Mouse (Mus musculus) T-cell, adult 2 months (primary cell): Measurements from ENCODE around the gene Stim1.

ENCODE experiments used
- DNase-seq: peaks from one replicate; pipeline ENCODE4 v3.0.0; 2022; ENCODE audit warnings: low spot score

Stim1 gene

DNA sequence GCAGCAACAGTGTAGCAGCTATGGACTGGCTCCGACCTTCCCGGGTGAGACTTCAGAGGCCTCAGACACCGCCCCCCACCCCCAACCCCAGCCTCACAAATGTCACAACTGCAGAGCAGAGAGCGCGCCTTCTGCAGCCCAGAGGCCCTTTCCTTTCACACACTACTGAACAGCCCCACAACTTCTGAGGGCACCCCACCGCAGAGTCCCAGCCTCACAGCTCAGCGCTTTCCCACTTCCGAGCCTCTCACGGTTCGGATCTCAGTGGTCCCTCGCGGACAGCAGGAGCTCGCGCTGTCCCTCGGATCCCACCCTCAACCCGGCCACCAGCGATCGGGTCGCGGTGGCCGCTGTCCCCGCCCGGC, 18.1 kb upstream of the Stim1 start:
- DNase-seq = peak; percentile 80

DNA sequence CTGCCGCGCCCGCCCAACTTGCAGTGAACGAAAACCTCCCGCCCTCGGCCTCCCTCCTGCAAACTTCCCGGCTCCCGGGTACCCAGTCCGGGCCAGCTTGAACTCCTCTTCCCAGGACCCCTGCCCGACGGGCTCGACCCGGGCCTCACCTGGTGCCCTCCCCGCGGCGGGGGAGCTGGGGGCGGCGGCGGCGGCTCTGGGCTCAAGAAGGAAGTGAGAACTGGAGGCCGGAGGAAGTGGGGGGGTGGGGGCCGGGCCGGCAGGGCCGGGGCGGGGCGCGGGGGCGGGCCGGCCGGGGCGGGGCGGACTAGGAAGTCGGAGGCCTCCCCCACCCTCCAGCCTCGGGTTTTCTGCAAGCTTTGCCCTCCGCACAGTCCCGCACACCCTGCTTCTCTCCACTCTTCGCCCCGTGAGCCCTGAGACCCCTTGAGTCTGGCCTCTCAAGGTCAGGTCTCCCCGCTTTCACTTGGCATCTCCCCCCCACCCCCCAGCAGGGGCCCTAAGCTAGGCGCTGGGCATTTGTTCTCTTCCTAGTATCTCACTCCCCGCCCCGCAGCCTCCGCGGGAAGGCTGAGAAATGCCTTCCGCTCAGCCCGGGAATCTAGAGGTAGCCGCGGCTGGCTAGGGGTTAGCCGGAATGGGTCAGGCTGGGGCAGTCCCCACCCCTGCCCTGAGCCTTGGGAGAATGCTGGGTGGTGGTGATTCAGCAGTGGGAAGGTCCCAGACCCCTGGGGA, 17.5 kb upstream of the Stim1 start:
- peak; percentile 70 for DNase-seq

DNA sequence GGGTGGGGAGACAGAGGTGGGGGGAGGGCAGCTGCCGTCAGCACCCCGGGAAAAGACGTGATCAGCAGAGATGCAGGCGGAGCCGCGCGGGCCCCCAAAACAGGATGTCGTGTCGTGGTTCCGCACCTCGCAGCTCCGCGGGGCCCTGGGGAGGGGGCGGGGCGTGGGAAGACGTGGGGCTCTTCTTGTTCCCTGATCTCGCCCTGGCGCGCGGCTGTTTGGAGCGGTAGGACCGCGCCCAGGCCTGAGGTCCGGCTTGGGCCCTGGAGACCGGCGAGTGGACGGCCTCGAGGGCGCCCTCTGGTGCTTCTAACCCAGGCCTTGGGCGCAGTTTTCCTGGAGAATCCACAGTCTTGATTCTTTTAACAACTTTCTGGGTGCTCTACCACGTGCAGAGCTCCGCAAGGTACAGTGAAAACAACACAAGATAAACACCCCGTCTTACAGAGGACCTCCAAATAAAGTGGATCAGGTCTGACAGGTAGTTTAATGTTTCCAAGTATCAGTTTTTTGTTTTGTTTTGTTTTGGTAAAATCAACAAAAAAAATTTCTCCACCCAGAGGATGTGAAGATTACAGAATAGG, 16.9 kb upstream of the Stim1 start:
- DNase-seq = peak; percentile 97

DNA sequence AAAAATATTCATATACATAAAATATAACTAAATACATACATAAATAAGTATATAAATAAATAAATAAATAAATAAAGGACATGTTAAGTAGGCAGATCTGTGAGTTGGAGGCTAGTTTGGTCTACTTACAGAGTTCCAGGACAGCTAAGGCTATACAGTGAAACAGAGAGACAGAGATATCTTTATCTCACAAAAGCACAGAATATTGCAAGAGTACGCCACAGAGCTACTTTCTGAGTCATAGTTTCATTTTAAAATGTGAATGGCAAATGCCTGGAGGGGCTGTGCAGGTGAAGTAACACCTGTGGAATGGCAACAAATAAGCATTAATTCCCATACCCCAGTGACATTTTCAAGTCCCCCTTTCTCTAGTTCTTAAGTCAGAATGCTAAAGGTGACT, 14.0 kb upstream of the Stim1 start:
- DNase-seq = no peak

DNA sequence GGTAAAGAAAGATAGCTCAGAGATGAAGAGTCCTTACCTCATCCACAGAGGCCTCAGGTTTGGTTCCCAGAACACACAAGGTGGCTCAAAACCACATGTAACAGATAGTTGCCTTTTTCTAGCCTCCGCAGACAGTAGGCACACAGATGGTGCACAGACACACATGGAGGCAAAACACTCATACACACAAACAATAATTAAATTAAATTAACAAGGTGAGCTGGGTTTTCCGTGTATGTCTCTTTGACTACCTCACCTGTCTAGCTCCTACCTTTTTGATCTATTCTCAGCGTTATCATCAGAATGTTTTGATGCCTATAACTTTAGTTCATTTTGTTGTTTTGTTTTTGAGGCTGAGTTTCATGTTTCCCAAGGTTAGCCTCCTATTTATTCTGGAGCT, 11.7 kb upstream of the Stim1 start, which contains the start of gene Rhog:
Gene Rhog, minus strand, starts transcription at position 101 of the 400 bp plus-strand sequence.
- no peak for DNase-seq

DNA sequence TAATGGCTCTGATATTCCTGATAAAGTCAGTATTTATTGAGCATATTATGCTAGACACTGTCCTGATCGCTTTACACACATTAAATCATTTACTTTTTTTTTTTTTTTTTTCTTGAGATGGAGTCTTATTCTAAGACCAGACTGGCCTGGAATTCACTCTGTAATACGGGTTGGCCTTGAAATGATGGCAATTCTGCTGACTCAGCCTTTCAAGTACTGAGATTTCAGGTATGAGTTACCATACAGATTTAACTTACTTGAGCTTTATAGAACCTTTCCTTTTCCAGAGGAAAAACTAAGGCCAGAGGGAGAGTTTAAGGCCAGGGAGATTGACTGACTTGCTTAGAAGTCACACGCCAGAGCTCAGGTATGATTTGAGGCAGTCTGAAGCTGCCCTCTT, 11.0 kb upstream of the Stim1 start:
- no peak for DNase-seq

DNA sequence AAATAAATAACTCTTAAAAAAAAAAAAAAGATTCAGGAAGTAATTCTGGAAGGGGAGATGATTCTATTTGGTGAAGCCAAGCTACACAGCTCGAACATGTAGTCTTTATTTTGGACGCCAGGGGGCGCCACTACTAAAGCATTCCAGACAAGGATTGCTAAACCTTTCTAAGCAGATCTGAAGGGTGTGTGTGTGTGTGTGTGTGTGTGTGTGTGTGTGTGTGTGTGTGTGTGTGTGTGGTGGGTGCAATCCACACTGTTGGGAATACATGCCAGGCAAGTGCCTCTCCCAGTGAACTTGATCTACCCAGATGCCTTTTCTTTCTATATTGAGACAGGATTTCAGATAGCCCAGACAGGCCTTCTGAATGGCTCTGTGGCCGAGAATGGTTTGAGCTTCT, 9.4 kb upstream of the Stim1 start:
- DNase-seq = peak; percentile 79

DNA sequence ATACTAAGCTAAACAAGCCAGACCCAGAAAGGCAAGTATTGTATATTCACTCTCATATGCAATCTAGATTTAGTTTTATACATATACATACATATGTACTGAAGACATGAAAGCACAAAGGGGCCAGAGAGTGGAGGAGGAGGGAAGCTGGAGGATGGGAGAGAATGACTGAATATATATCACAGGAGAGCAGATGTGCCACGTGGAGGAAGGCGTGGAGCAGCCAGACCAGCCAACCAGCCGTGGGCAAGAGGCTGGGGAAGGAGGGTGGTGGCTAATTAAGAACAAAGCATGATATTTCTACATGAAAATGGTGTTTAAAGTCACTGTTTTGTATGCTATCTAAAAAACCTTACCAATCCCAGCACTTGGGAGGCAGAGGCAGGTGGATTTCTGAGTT, 8.9 kb upstream of the Stim1 start:
- DNase-seq = no peak

DNA sequence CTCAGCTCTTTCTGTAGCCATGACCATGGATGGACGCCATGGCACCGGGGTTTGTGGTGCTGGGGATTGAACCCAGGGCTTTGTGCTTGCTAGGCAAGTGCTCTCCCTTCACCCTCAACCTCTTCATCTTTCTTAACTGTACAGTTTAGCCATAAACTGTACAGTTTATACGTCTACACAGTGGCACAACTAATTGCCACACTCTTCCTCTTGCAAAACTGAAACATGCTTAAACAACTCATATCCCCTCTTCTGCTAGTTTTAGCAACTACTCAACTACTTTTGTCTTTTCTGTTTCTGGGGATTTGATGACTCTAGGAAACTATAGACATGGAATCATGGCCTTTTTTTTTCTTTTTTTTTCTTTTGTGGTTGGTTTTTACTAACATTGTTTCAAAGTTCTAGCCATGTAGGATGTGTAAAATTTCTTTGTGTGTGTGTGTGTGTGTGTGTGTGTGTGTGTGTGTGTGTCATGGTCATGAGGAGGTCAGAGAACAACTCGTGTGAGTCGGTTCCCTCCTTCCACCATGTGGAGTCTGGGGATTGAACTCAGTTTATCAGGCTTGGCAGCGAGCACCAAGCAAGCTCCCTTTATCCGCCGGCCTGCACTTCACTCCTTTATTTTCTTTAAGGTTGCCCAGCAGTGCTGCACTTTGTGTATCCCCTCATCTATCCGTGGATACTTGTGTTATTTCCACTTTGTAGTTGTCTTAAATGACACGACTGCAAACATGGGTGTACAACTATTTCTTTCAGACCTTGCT, 7.7 kb upstream of the Stim1 start:
- DNase-seq = no peak

DNA sequence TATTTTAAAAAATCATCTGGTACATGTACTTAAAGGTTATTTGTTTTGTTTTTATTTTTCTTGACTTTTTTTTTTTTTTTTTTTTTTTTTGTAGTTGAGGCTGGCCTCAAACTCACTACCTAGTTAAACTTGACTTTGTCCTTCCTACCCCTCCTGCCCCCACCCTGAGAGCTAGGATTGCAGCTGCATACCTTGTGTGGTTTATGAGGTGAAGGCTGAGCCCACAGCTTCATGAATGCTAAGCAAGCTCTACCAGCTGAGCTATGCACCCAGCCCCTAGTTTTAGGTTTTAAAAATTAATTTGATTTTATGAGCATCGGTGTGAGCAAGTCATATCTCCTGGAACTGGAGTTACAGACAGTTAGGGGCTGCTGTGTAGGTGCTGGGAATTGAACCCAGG, 7.1 kb upstream of the Stim1 start:
- peak; percentile 29 for DNase-seq

DNA sequence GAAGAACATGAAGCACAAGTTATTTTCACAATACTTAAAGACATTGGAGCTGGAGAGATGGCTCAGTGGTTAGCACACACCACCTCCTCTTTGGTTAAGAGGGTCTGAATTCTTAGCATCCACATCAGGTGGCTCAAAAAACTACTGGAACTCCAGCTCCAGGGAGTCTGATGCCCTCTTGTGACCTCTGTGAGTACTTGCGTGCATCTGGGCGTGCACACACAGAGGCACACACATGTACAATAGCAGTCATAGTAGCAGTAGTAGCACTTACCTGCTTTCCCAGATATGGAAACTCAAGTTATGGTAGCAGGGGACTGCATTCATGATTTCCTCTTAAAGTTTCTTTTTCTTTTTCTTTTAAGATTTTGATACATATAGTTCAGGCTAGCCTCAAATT, 4.6 kb upstream of the Stim1 start:
- no peak for DNase-seq

DNA sequence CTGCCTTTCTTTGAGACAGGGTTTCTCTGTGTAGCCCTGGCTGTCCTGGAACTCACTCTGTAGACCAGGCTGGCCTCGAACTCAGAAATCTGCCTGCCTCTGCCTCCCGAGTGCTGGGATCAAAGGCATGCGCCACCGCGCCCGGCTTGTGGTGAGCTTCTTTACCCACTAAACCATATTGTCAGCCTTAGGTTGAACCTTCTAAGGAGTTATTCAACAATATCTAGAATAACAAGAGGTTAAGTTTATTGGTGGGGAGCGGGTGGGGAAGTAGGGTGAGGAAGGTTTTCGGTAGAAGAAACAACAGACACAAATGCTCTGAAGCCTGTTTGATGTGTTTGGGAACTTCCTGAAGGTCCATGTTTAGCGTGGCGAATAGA, 1.6 kb upstream of the Stim1 start:
- DNase-seq = peak; percentile 66

DNA sequence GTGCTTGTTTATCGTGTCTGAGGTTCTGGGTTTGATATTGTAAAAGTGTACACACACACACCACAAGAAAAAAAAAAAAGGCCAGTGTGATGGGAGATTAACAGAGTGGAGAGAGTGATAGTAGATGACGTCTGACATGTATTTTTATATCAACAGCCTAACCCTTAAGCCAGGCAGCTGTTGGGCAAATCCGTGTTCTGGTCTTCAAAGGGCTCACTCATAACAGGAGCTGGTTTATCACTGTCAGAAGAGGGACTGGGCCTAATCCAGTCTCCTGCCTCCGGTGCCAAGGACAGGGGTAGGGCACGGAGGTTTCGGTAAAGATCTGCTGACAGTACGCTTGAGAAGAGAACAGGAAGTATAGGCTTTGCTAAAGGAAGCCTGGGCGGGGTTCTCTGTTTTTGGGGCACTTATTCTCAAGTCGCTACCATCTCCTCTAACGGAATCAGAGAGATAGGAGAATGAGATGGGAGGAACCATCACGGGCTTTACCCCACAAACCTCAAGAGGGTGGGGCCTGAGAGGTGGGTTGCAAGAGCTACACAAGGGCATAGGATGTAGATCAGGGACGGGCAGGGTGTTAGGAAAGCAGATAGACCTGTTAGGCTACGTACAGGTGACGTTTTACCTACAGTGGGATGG, 1.1 kb upstream of the Stim1 start:
- DNase-seq = peak; percentile 93

DNA sequence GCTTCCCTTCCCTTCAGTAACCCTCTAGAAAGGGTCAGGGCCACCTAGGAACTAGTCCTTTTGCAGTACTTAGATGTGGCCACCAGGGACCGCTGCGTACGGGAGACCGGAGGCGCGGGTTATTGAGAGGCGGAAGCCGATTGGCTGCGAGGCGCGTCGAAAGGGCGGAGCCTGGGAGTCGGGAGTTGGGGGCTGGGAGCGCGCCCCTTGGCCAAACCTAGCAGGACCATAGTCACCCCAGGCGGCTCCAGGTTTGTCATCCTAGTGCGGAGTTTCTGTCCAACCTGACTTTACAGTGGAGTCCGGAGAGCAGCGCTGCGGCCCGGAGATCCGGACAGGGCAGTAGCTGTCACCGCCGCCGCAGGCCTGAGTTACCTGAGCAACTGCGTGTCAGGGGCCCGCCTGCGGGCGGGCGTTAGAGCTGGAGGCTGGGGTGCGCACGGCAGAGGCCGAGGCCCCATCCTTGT, 460 bp upstream of the Stim1 start:
- peak; percentile 93 for DNase-seq

DNA sequence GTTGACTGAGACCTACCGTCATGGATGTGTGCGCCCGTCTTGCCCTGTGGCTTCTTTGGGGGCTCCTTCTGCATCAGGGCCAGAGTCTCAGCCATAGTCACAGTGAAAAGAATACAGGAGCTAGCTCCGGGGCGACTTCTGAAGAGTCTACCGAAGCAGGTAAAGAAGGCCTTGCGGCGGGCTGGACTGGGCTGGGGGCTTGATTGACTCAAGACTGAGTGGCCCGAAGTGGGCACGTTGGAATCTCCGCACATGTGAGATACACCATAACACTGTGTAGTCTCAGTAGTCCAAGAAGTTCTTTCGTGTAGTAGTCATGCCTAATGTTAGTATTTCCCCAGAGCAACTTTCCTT, 766 bp downstream of the Stim1 start:
- DNase-seq = no peak

DNA sequence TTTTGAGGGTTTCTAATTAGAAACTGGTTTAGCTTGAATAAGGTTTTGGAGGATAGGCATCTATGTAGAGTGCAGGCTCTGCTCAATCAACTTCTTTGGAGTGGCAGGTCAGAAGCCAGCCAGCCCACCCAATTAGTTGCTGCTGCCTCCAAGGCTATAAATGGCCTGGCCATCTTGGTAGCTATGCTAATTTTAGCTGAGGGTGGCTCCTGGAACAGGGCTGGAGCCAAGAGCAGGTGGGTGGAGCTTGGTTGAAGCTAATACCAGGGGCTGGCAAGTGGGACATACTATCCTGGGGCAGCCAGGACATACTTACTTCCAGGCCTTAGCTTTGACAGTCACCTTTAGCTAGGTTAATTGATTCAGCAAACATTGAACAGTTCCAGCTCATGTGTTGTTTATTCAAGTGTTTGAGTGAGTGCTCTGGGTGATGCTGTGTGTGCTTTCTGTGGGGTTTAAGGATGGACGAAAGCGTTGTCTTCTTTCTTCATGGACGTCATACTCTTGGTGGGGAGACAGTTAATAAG, 4.9 kb downstream of the Stim1 start:
- no peak for DNase-seq

DNA sequence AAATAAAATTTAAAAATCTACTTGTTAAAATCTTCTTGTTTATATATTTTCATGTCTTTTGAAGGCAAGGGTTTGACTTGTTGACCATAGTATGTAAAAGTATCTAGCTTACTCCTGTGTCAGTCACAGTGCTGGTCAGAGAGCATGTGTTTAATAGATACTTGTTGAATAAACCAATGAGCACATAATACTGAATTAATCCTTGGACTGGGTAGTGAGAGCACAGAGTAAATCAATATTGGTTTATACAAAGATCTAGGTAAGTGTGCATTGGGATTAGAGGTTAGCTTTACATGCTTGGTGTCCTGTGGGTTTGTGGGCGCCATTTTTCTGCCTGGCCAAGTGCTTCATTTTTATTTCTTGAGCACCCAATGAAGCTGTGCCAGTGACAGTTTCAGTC, 13.8 kb downstream of the Stim1 start:
- DNase-seq = no peak

DNA sequence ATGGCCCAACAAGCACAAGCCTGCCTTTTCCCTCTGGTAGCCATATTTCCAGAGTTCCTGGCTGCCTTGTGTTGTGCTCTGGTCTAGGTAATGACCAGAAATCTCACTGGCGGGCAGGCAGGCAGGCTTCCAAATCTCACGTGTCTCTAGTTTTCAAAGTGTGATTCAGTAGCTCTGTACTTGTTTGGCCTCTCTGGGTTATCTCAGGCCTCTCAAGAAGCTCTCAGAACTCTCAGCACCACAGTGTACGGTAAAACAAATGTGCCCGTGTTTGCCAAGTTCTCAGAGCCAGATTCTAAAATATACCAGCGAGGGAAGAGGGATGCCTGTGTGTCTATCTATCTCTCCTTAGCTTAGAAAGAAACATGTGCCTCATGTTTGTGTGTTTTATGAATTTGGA, 14.7 kb downstream of the Stim1 start:
- DNase-seq = no peak

DNA sequence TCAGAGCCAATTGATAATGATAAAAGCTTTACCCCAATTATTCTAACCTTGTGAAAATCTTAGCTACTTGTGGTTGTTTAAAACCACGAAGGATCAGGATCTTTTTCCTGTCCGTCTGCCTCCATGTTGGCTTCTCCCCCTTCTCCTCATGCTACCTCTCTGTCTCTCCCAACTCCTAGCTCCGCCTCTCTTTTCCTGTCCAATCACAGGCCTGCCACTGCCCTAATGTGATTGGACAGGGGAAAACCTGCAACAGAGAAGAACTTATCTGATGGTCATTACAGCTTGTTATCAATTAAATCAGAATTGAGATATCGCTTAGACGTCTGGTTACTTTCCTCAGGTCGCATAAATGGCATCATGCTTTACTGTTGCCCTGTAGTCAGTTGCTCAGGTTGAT, 21.9 kb downstream of the Stim1 start:
- DNase-seq = no peak

DNA sequence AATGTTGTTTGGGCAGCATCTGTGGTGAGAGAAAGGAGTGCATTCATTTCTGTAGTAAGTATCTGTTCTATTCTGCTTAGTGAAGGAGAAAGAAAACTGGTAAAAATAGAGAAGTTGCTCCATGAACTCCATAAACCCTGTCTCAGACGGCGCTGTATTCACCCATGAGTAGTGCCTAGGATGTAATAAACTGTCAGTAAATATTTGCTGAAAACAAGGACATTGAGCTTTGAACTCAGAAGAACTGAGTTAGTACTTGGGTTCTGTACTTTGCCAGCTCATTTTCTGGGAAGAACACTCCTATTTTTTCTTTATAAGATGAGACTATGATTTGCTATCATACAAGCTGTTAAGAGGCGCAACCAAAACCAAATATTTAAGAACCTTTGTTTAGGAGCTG, 24.6 kb downstream of the Stim1 start:
- no peak for DNase-seq

DNA sequence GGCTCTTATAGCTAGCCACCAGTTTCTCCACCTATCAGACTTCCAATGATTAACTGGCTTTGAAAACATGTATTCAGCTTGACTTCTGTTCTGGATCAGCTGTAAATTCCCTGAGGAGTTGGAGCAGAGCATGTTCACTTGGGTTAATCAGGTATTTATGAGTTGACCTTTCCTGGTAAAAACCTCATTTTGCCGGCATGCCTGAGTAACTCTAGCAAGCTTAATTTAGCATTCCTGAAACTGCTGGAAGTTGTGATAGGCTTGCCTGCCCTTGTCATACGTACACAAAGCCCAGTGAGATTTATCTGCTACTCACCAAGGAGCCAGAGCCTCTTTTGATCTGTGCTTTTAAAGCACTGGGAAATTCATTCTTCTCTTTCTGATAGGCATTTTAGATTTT, 25.6 kb downstream of the Stim1 start:
- DNase-seq = no peak

DNA sequence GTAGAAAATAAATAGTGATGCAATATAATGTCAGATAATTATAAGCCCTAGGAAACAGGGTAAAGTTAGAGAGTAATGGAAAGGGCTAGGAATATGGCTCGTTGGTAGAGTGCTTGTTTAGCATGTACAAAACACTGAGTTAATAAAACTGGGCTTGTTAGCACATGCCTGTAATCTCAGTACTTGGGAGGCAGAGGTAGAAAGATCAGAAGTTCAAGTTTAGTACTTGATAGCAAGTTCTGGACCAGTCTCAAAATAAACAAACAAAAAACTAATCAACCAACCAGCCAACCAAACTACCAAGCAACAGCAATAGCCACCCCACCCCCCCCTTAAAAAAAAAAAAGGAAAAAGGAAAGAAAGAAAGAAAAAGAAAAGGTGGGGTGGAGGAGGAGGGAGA, 33.2 kb downstream of the Stim1 start:
- no peak for DNase-seq

DNA sequence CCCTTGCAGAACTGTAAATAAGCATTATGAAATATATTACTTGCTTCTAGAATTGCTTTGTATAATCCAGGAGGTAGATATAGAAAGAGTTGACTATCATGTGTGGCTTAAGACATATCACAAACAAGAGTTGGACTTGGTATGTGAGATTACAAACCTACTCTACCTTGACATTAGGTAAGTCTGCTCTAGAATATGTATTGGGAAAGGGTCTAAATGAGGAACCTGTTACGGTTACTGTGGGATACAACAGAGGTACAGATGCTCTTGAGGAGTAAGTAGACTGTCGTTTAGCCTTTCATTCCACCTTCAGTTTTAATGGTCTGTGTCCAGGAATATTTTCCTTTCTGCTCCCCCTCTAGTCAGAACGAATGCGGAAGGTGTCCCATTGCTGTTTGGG, 34.9 kb downstream of the Stim1 start:
- no peak for DNase-seq
